Mouse (Mus musculus) heart, postnatal 14 days (tissue): ENCODE data around the gene Ceacam10. TPM values are rescaled to one million over a fixed set of nuclear protein-coding genes. Genes with fewer than 3 reads are reported as not detected.
"Not testable (repeated sequence)": the region's sequence is repeated elsewhere in the genome, so short reads cannot be mapped to it uniquely, and the experiment has no call there.

Experiments used
- DNase-seq, 2 experiments: peaks; one replicate each; pipeline ENCODE4 v3.0.0; 2021 to 2022
- intact Hi-C: fragments of 180-260 bp; cut with DNase I; formaldehyde crosslinking; loops from one replicate; pipeline ENCODE4 v1.15.1; 2025
- long read RNA-seq, 2 experiments: library from polyadenylated mRNA; stranded (forward); transcript quantifications; one replicate each; pipeline ENCODE4 v2.0.0; 2021
- total RNA-seq, 2 experiments: library from RNA; stranded (reverse); gene quantifications; 2 replicates each; pipeline ENCODE4 v1.2.3; 2021

Gene Ceacam10
- not detected for total RNA-seq
- long read RNA-seq, experiment 1, result 0 reads
- long read RNA-seq, experiment 2, result 0 reads

DNA sequence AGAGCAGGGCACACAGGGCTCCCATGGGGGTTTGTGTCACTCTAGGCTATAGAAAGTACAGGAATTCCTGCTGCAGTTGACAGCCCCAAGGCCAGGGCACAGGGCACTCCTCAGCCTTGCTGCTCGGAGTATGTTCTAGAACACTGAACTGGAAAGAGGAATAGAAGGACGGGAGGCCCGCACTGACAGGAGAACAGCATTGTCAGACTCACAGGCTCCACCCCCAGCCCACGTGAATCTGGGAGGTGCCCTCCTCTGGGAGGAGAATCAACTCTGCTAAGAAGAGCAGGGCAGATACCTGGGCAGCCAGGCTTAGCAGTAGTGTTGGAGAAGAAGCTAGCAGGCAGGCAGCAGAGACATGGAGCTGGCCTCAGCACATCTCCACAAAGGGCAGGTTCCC lies at the start of gene Ceacam10:
Ceacam10 (plus strand) TSS at position 289 of the 400 bp plus-strand sequence.
- not testable (repeated sequence) for DNase-seq
- intact Hi-C loops, result loop anchor here (5.0 kb wide), 1 partner anchor 760 kb away; the partner anchor contains the start of gene Ceacam2

DNA sequence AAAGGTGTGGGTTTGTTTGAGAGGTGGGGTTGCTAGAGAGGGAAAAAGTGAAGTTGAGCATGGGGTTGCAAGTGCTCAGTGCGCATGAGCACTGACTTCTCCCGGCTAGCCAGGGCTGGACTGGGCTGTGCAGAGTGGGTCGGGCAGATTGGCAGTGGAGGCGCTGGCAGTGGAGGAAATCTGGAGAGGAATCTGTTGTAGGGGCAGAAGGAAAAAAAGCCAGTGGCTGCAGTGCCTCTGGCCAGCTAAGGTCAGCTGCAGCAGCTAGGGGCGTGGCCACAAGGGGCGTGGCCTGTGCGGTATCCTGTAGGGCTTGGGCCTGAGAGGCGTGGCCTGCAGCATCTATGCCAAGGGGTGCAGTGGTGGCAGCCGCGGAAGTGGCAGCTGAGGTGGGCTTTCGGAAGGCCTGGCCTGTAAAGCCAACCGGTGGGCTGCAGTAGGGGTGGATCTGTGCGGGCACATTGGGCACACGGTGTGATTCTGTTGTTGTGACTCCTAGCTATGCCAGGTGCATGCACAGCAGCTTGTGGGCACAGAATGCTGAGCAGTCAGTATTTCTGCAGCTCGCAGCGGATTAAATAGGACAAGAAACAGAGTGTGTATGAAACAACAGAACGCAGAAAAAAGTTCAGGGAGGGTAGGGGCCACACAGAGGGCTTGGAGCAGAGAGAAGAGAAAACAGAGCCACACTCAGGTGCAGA lies 40.9 kb upstream of the Ceacam10 start:
- DNase-seq, result no peak
- intact Hi-C loops, result no loop called here

DNA sequence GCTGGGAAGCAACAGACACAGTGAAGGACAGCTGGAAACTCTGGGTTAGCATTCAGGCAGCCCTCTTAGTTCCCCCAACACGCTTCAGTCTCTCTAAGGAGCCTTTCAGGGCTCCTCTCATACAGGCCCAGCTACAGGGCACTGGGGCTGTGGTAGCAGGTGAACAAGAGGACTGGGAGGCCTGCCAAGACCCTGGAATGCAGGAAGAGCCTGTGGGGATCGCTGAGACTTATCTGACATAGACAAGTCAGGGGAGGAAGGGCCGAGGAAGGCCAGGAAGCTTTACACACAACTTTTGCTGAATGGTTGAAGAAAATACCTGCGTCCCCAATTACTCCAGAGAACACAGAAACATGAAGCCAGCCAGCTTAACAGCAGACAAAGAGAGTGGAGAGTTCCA lies 26.3 kb upstream of the Ceacam10 start:
- intact Hi-C loops, result no loop called here

DNA sequence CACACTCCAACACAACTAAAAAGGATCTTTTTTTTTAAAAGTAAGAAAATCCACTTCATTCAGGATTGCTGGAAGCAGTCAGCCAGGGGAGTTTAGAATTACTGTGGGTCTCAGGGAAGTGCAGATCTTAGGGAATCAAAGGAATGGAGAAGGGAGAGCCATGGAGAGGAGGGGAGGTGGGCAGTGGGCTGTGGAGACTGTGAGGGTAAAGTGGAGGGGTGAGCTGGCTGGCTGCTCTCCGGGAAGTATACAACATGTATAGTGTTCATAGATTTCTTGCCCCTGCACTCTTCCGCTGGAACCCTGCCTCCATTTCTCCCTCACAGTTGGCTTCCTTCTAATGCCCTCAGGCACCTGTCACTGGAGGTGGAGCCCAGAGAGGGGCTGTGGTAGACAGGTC lies 25.4 kb upstream of the Ceacam10 start:
- no peak for DNase-seq
- intact Hi-C loops, result no loop called here

More for the DNA sequence above, 26.3 kb upstream of the Ceacam10 start:
- no peak for DNase-seq

DNA sequence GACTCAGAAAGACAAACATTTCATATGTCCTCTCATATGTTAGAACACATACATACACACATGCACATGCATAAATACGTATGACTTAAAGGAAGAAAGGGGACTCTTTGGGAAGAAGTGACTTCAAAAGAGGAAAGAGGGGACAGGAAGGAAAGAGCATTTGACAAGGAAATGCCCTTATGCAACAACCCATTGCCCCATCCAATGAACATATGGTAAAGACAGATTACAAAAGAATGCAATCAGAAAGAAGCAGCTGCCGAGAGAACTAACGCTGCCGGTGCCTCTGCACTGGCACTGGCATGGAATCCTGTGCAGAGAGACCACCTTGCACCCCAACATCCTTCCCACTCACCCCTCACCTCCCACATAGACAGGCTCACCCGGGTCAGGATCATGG lies 23.5 kb upstream of the Ceacam10 start:
- no peak for DNase-seq
- intact Hi-C loops, result no loop called here

DNA sequence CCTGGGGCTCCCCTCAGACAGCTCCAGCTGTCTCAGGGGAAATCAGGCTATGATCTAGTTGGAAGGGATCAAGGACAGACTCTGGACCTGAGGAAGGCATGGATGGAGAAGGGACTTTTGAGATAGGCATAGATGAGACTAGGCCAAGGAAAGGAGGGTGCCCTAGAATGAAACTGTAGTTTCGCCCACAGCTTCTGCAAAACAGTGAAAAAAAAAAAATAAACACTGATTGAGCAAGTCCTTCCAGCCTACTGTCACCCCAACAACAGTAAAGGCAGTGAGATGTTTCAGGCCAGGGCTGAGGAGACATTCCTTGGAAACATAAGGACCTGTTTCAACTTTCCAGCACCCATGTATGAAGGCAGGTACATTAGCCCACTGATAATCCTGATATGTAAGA lies 18.5 kb upstream of the Ceacam10 start:
- intact Hi-C loops, result no loop called here
- DNase-seq, result no peak

DNA sequence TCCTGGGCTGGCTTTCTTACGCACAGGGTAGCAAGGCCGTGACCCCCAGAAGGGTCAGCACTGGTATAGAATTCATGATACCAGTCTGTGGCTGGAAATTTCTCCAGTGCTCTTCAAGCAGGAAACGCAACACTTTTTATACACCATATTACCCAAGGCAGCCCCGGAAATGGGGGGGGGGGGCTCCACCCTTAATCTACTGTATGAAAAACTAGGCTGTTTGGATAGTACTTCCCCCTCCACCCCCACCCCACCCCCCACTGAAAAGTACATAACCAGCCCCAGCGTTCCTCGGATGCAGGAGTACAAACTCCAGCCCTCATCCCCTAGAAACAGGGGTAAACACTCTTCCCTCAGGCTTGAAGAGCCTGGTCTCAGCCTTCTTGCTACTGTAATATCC lies 16.8 kb upstream of the Ceacam10 start, which contains the start of gene Cd177:
Cd177 (minus strand) TSS at position 101 of the 400 bp plus-strand sequence.
- intact Hi-C loops, result loop anchor here (10.0 kb wide), 1 partner anchor 65 kb away; no protein-coding TSS in a partner anchor
- DNase-seq, result no peak

DNA sequence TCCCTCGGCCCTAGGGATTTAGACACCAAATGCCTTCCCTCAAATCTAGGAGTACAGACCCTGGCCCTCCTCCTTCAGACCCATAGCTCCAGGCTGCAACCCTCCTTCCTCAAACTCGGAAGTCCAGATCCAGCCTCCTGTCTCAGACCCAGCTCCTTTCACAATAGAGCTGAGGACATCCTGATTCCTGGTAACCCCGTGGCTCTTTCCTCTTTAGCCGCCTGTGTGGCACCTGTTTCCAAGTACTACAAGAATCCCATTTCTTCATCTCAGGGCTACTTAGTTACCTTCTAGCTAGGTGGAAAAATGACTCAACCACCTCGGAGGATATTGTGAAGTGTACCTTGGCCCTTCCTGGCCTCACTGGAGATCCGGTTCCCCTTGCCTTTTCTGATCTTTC lies 15.8 kb upstream of the Ceacam10 start:
- DNase-seq, result no peak
- intact Hi-C loops, result loop anchor here (10.0 kb wide), 1 partner anchor 64 kb away; no protein-coding TSS in a partner anchor

DNA sequence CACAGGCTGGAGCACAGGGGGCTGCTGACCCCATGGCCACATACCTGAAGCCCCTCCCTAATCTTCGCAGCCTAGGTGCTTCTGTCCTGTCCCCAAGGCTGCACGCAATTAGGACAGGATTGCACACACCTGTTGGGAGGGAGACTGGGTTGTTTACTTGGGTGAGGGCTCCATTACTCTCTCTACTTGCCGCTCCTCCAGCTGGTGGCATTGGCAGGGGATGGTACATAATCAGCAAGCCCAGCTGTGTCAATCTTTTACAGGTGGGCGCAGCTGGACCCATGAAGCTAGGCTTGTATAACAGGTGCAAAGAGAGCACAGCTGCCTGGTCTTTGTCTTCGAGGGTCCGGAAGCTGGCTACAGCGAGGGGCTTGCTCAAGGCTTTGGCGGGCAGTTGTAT lies 14.4 kb upstream of the Ceacam10 start:
- intact Hi-C loops, result loop anchor here (10.0 kb wide), 1 partner anchor 62 kb away; no protein-coding TSS in a partner anchor
- no peak for DNase-seq

DNA sequence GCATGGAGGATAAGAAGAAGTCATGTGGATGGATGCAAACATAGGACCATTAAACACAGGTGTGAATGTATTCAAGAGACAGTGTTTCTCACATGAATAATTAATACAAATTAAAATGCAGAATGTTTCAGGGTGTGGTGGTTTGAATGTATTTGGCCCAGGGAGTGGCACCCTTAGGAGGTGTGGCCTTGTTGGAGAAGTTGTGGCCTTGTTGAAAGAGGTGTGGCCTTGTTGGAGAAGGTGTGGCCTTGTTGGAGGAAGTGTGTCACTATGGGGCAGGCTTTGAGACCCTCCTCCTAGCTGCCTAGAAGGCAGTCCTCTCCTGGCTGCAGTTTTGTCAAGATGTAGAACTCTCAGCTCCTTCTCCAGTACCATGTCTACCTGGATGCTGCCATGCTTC lies 5.6 kb upstream of the Ceacam10 start:
- intact Hi-C loops, result no loop called here
- no peak for DNase-seq

DNA sequence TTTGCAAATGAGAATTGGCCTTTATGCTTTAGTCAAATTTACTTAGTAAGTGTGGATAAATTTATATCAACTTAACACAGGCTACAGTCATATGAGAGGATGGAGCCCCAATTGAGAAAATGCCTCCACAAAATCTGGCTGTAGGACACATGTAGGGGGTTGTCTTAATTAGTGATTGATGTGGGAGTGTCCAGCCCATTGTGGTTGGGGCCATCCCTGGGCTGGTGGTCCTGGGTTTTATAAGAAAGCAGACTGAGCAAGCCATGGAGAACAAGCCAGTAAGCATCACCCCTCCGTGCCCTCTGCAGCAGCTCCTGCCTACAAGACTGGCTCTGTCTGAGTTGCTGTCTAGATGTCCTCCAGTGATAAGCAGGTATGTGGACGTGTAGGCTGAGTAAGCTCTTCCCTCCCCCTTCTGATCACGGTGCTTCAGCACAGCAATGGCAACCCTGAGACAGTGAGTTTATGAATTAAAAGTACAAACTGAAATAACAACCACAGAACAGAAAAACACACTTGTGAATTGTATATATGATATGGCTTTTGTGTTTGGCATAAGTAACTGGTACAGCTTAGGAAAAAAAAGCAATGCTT lies 3.0 kb upstream of the Ceacam10 start:
- intact Hi-C loops, result no loop called here
- DNase-seq, result no peak

DNA sequence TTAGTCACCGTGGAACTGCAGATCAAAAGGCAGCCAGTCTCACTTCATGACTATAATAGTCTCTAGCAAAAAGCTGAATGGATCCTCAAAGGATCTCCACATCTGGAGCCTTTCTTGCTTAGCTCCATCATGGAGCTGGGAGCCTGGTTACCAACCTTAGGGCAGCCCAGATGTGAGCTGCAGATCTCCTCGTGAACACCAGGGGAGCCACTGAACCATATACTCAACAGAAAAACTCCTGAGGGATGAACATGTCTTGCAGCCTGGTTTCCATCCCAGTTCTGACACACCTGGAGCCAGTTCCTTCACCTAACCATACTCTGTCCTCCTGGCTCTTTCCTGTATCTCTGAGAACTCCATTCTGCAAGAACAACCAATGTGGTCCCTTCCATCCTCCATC lies 861 bp upstream of the Ceacam10 start:
- DNase-seq, result no peak
- intact Hi-C loops, result loop anchor here (5.0 kb wide), 1 partner anchor 761 kb away; the partner anchor contains the start of gene Ceacam2

DNA sequence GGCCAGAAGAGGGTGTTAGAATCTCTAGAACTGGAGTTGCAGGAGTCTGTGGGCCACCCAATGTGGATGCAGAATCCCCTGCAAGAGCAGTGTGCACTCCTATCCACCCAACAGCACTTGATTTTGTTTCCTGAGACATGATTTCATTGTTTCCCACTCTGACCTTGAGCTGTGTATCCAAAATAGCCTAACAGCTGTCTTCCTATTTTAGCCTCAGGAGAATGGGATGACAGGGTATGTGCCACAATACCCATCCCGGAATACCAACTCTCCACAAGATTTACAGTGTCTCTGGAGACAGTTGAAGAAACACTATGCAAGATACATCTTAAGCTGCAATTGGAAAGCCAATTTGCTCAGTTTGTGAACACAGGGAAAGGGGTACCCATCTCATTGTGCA lies 20.9 kb downstream of the Ceacam10 start:
- DNase-seq, result no peak
- intact Hi-C loops, result no loop called here

DNA sequence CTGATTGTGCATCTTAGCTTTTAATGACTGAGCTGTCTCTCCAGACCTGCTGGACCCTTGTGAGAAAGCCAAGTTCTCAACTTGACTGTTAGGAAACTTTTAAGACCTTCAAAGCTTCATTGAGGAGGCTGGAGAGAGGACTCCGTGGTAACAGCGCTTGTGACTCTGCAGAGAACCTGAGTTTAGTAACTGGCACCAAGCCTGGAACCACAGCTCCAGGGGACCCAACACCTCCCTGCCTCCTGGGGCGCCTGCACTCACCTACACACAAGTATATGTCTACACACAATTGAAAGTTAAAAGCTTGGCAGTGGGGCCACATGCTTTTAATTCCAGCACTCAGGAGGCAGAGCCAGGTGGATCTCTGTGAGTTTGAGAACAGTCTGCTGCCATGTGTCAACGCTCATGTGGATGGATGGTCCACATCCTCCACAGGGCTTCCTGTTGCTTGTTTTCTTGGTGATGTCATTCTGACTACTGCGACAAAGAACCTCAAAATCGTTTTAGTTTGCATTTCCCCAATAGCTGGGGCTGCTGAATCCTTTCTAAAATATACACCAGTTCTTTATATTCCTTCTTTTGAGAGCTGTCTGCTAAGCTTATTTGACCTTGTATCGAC lies 25.3 kb downstream of the Ceacam10 start:
- DNase-seq, result no peak
- intact Hi-C loops, result no loop called here

DNA sequence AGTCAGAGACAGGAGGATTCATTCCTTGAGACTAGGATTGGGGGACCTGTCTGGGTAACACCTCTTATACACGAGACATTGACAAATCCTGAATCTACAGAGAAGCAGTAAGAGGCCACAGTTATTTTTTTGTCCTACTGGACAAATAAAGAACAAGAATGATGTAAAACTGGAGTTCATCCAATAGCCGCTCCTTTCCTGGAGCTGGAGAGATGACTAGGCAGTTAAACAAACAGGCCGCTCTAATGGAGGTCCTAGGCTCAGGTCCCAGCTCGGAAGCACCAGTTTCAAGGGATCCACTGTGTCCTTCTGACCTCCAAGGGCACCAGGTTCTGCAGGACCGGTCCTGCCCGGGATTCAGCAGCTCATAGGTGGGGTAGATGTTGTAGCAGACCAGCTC lies 27.8 kb downstream of the Ceacam10 start:
- intact Hi-C loops, result no loop called here
- DNase-seq, result no peak

DNA sequence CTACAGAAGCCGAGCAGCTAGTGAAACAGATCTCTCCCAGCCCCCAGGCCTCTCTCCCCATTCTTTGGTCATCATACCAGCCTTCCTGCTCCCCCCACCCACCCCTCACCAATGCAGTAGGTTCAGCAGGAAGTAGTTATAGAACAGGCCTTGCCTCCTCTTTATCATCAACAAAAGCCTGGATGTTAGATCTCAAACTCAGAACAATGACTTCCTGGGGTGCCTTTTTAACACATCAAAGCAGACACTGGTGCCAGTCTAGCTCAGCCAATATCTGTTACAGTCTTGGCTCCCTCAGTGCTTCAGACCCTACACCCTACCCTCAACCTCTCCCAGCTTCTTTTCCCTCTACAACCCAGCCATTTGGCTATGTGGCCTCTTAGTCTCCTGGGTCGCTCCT lies 32.0 kb downstream of the Ceacam10 start:
- intact Hi-C loops, result no loop called here
- DNase-seq, result no peak

DNA sequence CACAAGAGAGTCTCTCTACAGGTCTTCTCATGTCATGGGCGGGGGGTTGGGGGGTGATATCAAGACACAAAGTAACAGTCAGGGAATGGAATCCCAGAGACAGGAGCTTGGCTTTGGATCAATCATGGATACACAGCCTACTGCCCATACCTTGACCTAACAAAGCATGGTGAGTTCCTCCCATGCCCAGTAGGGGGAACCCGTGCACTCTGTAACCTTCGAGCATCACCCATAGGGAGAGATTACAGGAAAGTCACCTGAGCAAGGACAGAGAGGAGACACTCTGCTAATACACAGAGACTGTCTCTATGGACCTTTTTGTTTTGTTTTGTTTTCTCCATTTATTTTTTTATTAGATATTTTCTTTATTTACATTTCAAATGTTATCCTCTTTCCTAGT lies 40.5 kb downstream of the Ceacam10 start:
- peak; percentile 52 to 72 for DNase-seq
- intact Hi-C loops, result loop anchor here (5.0 kb wide), 1 partner anchor 155 kb away; the partner anchor contains the start of gene Rabac1

DNA sequence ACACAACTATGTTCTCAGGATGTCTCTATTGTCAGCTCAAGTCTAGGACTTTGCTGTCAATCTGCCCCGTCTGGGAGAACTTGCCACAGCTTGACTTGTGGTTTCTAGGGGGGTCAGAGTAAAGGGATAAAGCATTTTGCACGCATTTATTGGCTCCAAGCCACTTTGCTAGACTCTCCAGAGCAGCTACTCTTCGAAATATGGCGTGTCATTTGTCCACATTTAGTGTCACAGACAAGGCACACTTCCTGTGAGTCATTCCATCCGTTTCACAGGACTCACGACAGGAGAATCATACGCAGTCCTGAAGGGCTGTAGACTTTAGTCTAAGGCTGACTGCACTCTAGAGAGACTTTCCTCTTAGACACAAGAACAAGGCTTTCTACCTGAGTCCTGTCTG lies 47.4 kb downstream of the Ceacam10 start:
- no peak for DNase-seq
- intact Hi-C loops, result loop anchor here (10.0 kb wide), 1 partner anchor 60 kb away; the partner anchor contains the start of gene Cd177

DNA sequence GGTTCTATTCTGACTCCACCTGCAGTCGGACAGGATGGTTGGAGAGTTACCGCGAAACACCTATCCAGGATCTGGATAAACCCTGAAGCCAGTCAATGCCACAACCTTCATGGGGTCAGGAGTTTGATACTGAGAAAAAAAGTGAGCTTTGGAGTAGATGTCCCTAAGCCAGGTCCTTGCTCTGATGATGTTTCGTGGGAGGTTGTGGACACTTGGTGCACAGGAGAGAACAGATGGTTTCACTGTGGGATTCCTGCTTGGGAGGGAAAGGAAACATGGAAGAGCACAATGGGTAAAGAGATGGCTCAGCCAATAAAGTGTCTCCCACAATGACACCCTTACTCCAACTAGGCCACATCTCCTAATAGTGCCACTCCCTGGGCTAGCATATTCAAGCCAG lies 50.2 kb downstream of the Ceacam10 start:
- DNase-seq, result no peak
- intact Hi-C loops, result loop anchor here (10.0 kb wide), 1 partner anchor 62 kb away; the partner anchor contains the start of gene Cd177
